Mouse (Mus musculus): ENCODE results near the gene Sgpp1. TPM values are rescaled to one million over a fixed set of nuclear protein-coding genes. Genes with fewer than 3 reads are reported as not detected.
"Not testable (repeated sequence)": the region's sequence is repeated elsewhere in the genome, so short reads cannot be mapped to it uniquely, and the experiment has no call there.

Gene Sgpp1
- polyA plus RNA-seq, 1 experiment, result 2.5 TPM

- Histone ChIP-seq H3K9me3 (peaks cover 18% of the 10 kb centered on the region), H3K4me3 (replicated peaks) (no peak overlapping the region), H3K4me1 (peaks cover 3% of the 10 kb centered on the region; the same call in 1 of the 2 replicates), H3K27me3 (replicated peaks) (no peaks in the 10 kb centered on the region), H3K36me3 (replicated peaks; ENCODE audit: low read length) (no peaks in the 10 kb centered on the region)
- TF ChIP-seq FLI1 (IDR thresholded peaks at IDR 0.05; ENCODE audit: low read length) (no peak), GATA1 (IDR thresholded peaks at IDR 0.05; ENCODE audit: borderline replicate concordance, low read length) (no peak)
Measured at GRCm38 (mm10) chr12:75702084-75702738, 33.3 kb downstream of the Sgpp1 start.

- no peaks in the 10 kb centered on the region for H3K36me3 ChIP-seq (replicated peaks; ENCODE audit: low read length)
- peaks cover 6% of the 10 kb centered on the region; the same call in 1 of the 2 replicates for H3K4me1 ChIP-seq
- H3K4me3 ChIP-seq (replicated peaks), result peak overlapping the region; percentile 33
- peaks cover 16% of the 10 kb centered on the region for H3K9me3 ChIP-seq
- TF ChIP-seq GATA1 (IDR thresholded peaks at IDR 0.05; ENCODE audit: borderline replicate concordance, low read length) (no peak), FLI1 (IDR thresholded peaks at IDR 0.05; ENCODE audit: low read length) (no peak)
- no peaks in the 10 kb centered on the region for H3K27me3 ChIP-seq (replicated peaks)
Measured at GRCm38 (mm10) chr12:75701173-75702083, 34.1 kb downstream of the Sgpp1 start.

GRCm38 (mm10) chr12:75698692-75699091 lies 36.8 kb downstream of the Sgpp1 start:
- H3K4me3 ChIP-seq (replicated peaks), result no peak overlapping the region
- peaks cover 9% of the 10 kb centered on the region for H3K9me3 ChIP-seq
- peaks cover 6% of the 10 kb centered on the region; the same call in 1 of the 2 replicates for H3K4me1 ChIP-seq
- no peaks in the 10 kb centered on the region for H3K36me3 ChIP-seq (replicated peaks; ENCODE audit: low read length)
- no peaks in the 10 kb centered on the region for H3K27me3 ChIP-seq (replicated peaks)
- no peak for TF ChIP-seq GATA1 (IDR thresholded peaks at IDR 0.05; ENCODE audit: borderline replicate concordance, low read length)
- no peak for TF ChIP-seq FLI1 (IDR thresholded peaks at IDR 0.05; ENCODE audit: low read length)

GRCm38 (mm10) chr12:75695845-75696244 lies 39.7 kb downstream of the Sgpp1 start:
- not testable (repeated sequence) for H3K36me3 ChIP-seq (replicated peaks; ENCODE audit: low read length); H3K27me3 ChIP-seq (replicated peaks); H3K4me1 ChIP-seq; H3K4me3 ChIP-seq (replicated peaks)
- peaks cover 28% of the 10 kb centered on the region for H3K9me3 ChIP-seq

- Histone ChIP-seq H3K4me3 (replicated peaks) (no peak overlapping the region), H3K9me3 (peaks cover 23% of the 10 kb centered on the region), H3K4me1 (no peaks in the 10 kb centered on the region), H3K36me3 (replicated peaks; ENCODE audit: low read length) (no peaks in the 10 kb centered on the region), H3K27me3 (replicated peaks) (no peaks in the 10 kb centered on the region)
- TF ChIP-seq FLI1 (IDR thresholded peaks at IDR 0.05; ENCODE audit: low read length) (no peak), GATA1 (IDR thresholded peaks at IDR 0.05; ENCODE audit: borderline replicate concordance, low read length) (no peak)
Measured at GRCm38 (mm10) chr12:75689003-75689402, 46.5 kb downstream of the Sgpp1 start.

GRCm38 (mm10) chr12:75687314-75687713 lies 48.2 kb downstream of the Sgpp1 start:
- no peaks in the 10 kb centered on the region for H3K36me3 ChIP-seq (replicated peaks; ENCODE audit: low read length)
- peaks cover 21% of the 10 kb centered on the region for H3K9me3 ChIP-seq
- H3K4me1 ChIP-seq, result no peaks in the 10 kb centered on the region
- no peaks in the 10 kb centered on the region for H3K27me3 ChIP-seq (replicated peaks)
- TF ChIP-seq FLI1 (IDR thresholded peaks at IDR 0.05; ENCODE audit: low read length) (no peak), GATA1 (IDR thresholded peaks at IDR 0.05; ENCODE audit: borderline replicate concordance, low read length) (no peak)
- H3K4me3 ChIP-seq (replicated peaks), result no peak overlapping the region

- H3K4me3 ChIP-seq (replicated peaks); H3K27me3 ChIP-seq (replicated peaks); H3K36me3 ChIP-seq (replicated peaks; ENCODE audit: low read length); H3K4me1 ChIP-seq: not testable (repeated sequence)
- H3K9me3 ChIP-seq, result peaks cover 16% of the 10 kb centered on the region
Measured at GRCm38 (mm10) chr12:75684026-75684425, 51.5 kb downstream of the Sgpp1 start.

GRCm38 (mm10) chr12:75683598-75683997 lies 51.9 kb downstream of the Sgpp1 start:
- H3K9me3 ChIP-seq, result peaks cover 16% of the 10 kb centered on the region
- no peaks in the 10 kb centered on the region for H3K4me1 ChIP-seq
- no peaks in the 10 kb centered on the region for H3K36me3 ChIP-seq (replicated peaks; ENCODE audit: low read length)
- H3K4me3 ChIP-seq (replicated peaks), result no peak overlapping the region
- TF ChIP-seq FLI1 (IDR thresholded peaks at IDR 0.05; ENCODE audit: low read length) (no peak), GATA1 (IDR thresholded peaks at IDR 0.05; ENCODE audit: borderline replicate concordance, low read length) (no peak)
- no peaks in the 10 kb centered on the region for H3K27me3 ChIP-seq (replicated peaks)

- no peaks in the 10 kb centered on the region for H3K4me1 ChIP-seq
Measured at GRCm38 (mm10) chr12:75682842-75683241, 52.7 kb downstream of the Sgpp1 start.

GRCm38 (mm10) chr12:75681101-75681500 lies 54.4 kb downstream of the Sgpp1 start:
- Histone ChIP-seq H3K9me3 (peaks cover 15% of the 10 kb centered on the region), H3K4me3 (replicated peaks) (no peak overlapping the region), H3K27me3 (replicated peaks) (no peaks in the 10 kb centered on the region), H3K36me3 (replicated peaks; ENCODE audit: low read length) (peaks cover 3% of the 10 kb centered on the region), H3K4me1 (no peaks in the 10 kb centered on the region)
- TF ChIP-seq GATA1 (IDR thresholded peaks at IDR 0.05; ENCODE audit: borderline replicate concordance, low read length), result no peak
- TF ChIP-seq FLI1 (IDR thresholded peaks at IDR 0.05; ENCODE audit: low read length), result no peak

More at GRCm38 (mm10) chr12:75682842-75683241, 52.7 kb downstream of the Sgpp1 start:
- TF ChIP-seq GATA1 (IDR thresholded peaks at IDR 0.05; ENCODE audit: borderline replicate concordance, low read length) (no peak), FLI1 (IDR thresholded peaks at IDR 0.05; ENCODE audit: low read length) (no peak)
- no peak overlapping the region for H3K4me3 ChIP-seq (replicated peaks)
- no peaks in the 10 kb centered on the region for H3K36me3 ChIP-seq (replicated peaks; ENCODE audit: low read length)
- no peaks in the 10 kb centered on the region for H3K27me3 ChIP-seq (replicated peaks)
- H3K9me3 ChIP-seq, result peaks cover 16% of the 10 kb centered on the region

Measured in megakaryocyte, embryonic 14.5 days (primary cell).